Mouse (Mus musculus) brown adipose tissue, adult 24 weeks (tissue): Measurements from ENCODE around the gene Snrpd2. TPM values are rescaled to one million over a fixed set of nuclear protein-coding genes. Genes with fewer than 3 reads are reported as not detected.
A peak's percentile ranks its signal among the peaks of the same experiment; 100 is the strongest.

Experiments used
- H3K27ac ChIP-seq: fragments of 200-500 bp; replicated peaks from 2 replicates; pipeline ENCODE4 v1.5.1; 2012; ENCODE audit warnings: low read depth, mild to moderate bottlenecking, low read length
- H3K4me1 ChIP-seq: fragments of 200-500 bp; 2 replicates; pipeline ENCODE4 v1.6.1; 2012; ENCODE audit warnings: low read length, mixed read lengths; ENCODE audit not compliant: control insufficient read depth, insufficient read depth, insufficient read length
- H3K4me3 ChIP-seq: fragments of 200-500 bp; 2 replicates; pipeline ENCODE4 v1.5.1; 2012; ENCODE audit warnings: low read depth, mild to moderate bottlenecking, low read length, moderate library complexity; ENCODE audit not compliant: insufficient read depth
- polyA plus RNA-seq: library from polyadenylated mRNA; stranded (reverse); fragments of >200 nt; gene quantifications from 2 replicates; pipeline ENCODE4 v1.2.4, GENCODE M21; 2012; ENCODE audit not compliant: missing spikeins, insufficient read depth, insufficient read length

The Snrpd2 gene
- polyA plus RNA-seq, 1 experiment, result 30.3 TPM

DNA sequence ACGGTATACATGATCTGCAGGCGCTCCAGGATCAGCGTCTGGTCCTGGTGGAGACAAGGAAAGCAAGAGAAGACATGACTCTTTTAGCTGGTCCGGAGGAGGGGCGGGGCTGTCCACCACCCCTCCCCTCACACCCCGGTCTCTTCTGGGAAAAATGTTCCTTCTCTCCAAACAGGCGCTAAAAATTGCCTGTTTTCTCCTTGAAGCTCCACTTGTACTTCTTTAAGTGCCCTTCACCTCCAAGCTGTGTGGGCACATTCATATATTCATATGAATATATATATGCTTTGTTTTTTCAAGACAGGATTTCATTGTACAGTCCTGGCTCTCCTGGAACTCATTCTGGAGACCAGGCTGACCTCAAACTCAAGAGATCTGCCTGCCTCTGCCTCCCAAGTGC is 13.4 kb downstream of the Snrpd2 start:
- H3K4me3 ChIP-seq, result no peak overlapping the region
- no peaks in the 10 kb centered on the region for H3K4me1 ChIP-seq
- H3K27ac ChIP-seq, result no peak overlapping the region

DNA sequence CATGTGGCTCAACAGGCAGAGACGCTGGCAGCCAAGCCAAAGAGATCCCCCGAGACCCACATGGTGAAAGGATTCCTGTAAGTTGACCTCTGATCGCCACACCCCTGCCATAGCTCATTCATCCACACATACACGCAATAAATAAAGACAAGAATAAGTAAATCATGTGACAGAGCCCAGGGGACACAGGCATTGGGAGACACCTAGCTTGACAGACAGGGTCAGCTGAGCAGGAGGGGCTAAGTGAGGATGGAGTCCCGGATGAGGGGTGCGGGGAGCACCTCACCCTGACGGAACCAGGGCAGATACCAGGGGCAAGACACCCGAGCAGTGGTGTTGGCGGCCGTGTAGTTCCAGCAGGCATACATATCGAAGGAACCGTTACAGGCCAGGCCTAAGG is 14.2 kb downstream of the Snrpd2 start:
- Histone ChIP-seq H3K4me1 (no peaks in the 10 kb centered on the region), H3K4me3 (no peak overlapping the region), H3K27ac (no peak overlapping the region)

DNA sequence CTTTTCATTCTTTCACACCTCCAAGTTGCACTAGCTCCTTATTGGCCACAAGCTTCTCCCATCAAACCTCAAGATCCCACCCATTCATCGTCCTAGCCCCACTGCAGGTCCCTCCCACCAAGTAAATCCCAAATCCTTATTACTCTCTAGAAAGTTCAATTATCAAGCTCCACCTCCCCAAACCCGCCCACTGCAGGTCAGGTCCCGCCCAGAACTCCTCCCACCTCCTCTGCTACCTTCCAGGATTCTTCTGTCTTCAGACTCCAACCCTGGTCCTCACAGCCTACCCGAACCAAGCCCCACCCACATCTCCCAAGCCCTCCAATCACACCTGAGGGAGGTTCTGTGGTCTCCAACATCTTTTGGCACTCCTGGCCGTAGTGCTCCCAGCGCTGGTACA is 14.7 kb downstream of the Snrpd2 start:
- Histone ChIP-seq H3K4me3 (no peak overlapping the region), H3K27ac (no peak overlapping the region), H3K4me1 (no peaks in the 10 kb centered on the region)

DNA sequence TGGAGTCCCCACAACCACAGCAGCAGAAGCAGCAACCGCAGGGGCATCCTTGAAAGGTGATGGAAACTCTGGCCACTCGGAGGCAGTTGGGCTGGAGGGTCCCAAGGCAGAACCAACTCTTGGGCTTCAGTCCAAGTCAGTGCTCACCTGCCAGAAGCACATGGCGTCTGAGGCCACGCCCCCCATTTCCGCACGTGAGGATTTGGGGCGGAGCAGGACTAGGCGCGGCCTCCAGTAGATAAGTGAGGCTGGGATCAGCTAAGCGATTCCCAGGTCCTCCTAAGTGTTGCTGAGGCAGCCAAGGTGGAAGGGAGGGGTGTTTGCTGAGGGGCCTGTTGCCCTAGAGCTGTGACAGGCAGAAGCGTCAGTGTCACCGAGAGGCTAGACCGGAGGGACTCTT is 15.5 kb downstream of the Snrpd2 start:
- Histone ChIP-seq H3K27ac (no peak overlapping the region), H3K4me3 (no peak overlapping the region), H3K4me1 (no peaks in the 10 kb centered on the region)

DNA sequence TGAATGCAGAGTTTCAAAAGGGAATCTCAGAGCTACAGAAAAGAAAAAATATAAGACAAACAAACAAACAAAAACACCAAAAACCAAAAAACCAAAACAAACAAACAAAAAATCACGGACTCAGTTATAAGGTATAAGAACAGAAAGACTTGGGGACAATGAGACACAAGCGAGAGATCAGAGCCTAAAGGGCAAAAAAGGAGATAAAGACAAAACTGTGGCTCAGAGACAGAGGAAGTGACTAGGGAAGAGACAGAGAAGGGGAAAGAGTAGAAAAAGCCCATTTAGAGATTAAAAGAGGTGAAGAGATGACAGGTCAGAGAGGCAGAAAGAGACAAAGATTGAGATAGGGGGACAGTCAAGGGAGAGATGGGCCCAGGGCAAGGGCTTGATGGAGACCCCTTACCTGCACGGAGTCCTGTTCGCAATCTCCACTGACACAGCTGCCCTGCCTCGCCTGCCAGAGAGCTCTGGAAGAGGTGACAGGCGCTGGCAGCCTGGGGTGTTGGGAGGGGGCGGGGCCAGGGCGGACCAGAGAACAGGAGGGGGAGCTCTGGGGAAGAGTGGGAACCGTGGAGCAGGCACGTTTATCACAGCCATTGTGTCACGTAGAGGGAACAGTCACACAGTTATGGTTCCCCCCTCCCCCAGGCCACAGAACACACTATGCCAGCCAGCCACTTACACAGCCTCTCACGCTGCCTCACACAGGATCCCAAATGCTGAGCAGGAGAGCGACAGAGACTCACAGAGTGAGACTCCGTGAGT is 16.3 kb downstream of the Snrpd2 start, which contains the start of gene Gipr:
Gene Gipr, minus strand, starts transcription at position 472 of the 768 bp plus-strand sequence.
- Histone ChIP-seq H3K27ac (no peak within 1 kb of the TSS), H3K4me1 (no peaks in the 10 kb centered on the region), H3K4me3 (no peak within 1 kb of the TSS)

DNA sequence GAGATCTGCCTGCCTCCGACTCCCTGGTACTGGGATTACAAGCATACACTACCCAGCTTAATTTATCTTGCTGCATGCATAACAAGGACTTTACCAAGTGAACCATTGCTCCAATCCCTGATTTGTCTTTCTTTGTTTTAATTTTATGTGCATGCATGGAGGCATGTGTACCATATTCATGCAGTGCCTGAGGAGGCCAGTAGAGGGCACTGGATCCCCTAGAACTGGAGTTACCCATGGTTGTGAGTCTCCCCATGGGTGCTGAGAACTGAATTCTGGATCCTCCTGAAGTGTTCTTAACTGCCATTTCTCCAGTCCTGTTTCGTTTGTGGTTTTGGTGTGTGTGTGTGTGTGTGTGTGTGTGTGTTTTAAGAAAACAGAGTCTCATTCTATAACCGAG is 17.5 kb downstream of the Snrpd2 start:
- Histone ChIP-seq H3K4me1 (no peaks in the 10 kb centered on the region), H3K27ac (no peak overlapping the region), H3K4me3 (no peak overlapping the region)

DNA sequence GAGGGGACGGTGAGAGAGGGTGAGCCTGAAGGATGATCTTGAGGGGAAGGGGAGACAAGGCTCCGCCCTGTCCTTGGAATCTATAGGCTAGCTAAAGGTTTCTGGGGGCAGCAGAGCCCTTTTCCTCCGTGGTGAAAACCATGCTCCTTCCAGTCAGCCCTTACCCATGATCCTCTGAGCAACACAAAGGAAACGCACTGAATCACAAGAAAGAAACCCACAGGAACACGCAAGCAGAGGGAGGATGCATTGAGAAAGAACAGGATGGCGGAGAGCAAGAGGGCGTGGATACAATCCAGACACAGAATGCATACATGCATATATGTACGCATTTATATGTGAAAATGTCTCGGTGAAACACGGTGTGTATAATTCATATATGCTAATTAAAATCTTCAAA is 20.0 kb downstream of the Snrpd2 start:
- H3K4me1 ChIP-seq, result no peaks in the 10 kb centered on the region

DNA sequence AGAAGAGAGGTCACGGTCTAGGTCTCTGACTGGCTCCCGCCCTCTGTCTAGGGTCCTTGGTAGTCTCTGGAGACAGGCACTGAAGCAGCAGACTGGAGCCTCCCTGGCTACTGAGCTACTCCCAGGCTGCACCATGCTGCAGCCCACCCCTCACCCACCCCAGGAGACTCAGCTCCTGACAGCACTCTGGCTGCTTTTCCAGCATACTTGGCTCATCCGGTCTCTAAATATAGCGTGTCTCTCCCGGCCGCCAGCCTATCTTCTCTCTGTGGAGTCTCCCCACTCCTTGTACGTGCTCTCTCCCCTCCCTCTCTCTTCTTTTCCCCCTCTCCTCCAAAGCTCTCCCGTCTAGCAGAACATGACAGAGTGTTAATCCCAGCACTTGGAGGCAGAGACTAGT is 20.6 kb downstream of the Snrpd2 start:
- Histone ChIP-seq H3K4me3 (no peak overlapping the region), H3K4me1 (no peaks in the 10 kb centered on the region), H3K27ac (peak overlapping the region; percentile 14; the same call in 1 of the 2 replicates)

More for the DNA sequence above, 20.0 kb downstream of the Snrpd2 start:
- Histone ChIP-seq H3K27ac (no peak overlapping the region), H3K4me3 (no peak overlapping the region)

DNA sequence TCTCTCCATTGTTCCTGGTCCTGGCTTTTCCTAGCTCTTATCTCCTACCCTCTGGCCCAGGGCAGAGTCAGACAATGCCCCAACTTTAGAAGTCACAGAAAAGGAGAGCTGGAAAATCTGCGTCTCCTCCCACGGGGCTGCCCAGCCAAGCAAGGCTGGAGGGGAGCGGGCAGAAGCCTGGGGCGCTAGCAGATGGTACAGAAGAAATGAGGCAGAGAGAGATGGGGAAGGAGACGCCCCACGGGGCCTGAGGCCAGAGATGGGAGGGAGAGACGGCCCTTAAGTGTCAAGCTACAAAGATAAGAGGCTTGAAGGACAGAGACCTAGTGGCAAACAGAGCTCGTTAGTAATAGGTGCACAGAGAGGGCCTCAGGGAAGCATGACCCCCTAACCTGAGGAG is 22.3 kb downstream of the Snrpd2 start:
- Histone ChIP-seq H3K4me3 (no peak overlapping the region), H3K27ac (no peak overlapping the region), H3K4me1 (no peaks in the 10 kb centered on the region)

DNA sequence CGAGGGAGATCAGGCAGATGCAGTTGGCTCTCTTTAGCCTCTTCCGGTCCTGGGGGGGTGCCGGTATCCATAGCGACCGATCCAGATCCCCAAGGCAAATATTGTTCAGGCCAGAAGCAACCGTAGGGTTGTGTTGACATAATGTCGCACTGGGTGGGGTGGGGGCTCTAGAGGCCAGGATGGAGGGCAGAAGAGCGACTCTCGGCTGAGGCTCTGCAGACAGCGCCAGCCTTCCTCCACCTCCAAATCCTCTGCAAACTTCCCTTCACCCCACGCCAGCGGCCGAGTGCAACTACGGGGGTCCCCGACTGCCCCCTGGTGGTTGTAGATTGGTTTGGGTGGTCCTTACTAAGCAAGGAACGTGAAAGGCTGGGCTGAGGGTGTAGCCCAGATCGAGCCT is 23.4 kb downstream of the Snrpd2 start:
- Histone ChIP-seq H3K4me1 (no peaks in the 10 kb centered on the region), H3K27ac (no peak overlapping the region), H3K4me3 (0 out of 2 replicates have a peak overlapping the region, but pooled peaks have one; percentile 34)

DNA sequence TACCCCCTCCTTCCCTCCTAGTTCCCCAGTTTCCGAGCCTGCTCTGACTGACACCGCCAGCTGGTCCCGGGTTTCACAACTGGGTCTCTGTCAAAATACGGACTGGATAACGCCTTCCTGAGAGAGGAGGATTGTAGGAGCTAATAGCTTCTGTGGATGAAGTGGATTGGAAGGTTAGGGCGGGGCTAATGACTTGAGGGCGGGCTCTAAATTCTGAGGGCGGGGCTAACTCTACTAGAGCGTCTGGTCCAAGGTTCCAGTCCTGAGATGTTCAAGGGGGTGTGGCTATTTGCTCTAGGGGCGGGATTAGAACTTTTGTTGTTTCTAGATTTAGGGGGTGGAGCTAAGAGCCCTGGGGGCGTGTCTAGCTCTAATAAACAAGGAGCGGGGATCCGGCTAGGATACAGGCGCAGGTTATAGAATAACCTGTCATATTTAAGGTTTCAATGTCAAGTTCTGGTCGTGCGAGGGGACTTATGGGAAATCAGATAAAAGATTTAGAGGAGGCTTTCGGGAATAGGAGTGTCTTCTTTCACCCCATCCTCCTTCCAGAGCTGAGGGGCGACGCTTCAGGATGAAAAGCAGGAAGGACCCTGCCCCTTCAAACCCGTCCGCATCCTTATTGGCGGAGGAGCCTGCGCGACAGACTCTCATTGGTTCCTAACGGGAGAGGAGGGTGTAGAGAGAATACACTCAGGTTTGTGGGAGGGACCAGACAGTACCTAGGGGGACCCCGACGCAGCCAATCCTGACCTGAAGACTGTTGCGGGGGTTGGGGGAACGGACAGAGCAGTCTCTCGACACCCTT is 26.4 kb downstream of the Snrpd2 start, which contains the start of gene Eml2:
Gene Eml2, plus strand, starts transcription at position 714 of the 808 bp plus-strand sequence.
- Histone ChIP-seq H3K27ac (no peak within 1 kb of the TSS), H3K4me1 (peaks cover 3% of the 10 kb centered on the region; the same call in 1 of the 2 replicates), H3K4me3 (no peak within 1 kb of the TSS)

DNA sequence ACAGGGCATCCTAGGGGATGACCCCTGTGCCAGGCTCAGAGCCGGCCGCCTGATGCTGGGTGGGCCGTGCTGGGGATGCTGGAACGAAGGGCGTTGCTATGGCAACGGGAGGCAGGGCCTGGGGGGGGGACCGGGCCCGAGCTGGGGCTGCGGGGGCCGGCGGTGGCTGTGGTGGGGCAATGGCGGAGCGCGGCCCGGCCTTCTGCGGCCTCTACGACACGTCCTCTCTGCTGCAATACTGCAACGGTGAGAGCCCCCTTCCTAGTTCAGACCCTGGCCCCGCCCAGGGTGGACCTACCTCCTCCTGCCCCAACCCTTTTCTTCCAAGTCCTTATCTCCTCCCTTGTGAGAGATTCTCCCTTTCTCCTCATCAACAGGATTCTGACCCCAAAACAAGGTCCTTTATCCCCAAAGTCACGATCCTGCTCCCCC is 27.0 kb downstream of the Snrpd2 start:
- H3K27ac ChIP-seq, result no peak overlapping the region
- no peak overlapping the region for H3K4me3 ChIP-seq
- H3K4me1 ChIP-seq, result peaks cover 3% of the 10 kb centered on the region; the same call in 1 of the 2 replicates

DNA sequence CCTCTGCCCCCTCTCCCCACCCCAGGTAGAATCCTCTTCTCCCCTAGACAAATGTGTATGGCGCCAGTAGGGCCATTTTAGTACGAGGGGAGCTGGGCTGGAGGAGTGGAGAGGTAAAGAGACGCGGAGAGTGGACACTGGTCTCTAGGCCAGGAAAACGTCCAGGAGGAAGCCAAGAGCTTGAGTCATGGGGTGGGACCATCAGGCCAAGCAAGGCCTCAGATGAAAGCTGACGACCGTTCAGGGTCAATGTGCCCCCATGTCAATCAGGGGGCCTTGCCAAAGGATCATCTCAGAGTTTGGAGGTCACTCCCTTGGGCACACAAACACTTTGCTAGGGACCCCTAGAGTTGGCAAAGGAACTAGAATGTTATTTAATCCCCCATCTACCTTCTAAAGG is 27.7 kb downstream of the Snrpd2 start:
- Histone ChIP-seq H3K4me3 (no peak overlapping the region), H3K4me1 (peaks cover 6% of the 10 kb centered on the region; the same call in 1 of the 2 replicates), H3K27ac (no peak overlapping the region)

DNA sequence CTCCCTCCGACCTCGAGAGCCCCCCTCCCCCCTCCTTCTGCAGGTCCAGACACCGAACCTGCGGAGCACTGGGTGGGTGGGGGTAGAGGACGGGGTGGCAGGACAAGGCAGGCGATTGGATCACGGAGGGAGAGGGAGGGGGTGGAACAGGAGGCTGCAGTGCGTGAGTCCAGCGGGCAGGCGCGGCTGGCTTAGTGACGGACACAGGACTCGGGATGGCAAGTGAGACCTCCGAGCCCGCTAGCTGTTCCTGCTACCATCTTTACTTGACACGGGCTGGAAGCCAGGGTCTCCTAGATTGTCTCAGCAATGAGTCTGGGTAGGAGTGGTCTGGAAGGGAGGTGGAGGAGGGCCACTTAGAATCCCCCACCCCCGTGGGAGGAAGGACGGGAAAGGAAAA is 28.5 kb downstream of the Snrpd2 start:
- Histone ChIP-seq H3K27ac (no peak overlapping the region), H3K4me3 (no peak overlapping the region), H3K4me1 (peaks cover 6% of the 10 kb centered on the region; the same call in 1 of the 2 replicates)

DNA sequence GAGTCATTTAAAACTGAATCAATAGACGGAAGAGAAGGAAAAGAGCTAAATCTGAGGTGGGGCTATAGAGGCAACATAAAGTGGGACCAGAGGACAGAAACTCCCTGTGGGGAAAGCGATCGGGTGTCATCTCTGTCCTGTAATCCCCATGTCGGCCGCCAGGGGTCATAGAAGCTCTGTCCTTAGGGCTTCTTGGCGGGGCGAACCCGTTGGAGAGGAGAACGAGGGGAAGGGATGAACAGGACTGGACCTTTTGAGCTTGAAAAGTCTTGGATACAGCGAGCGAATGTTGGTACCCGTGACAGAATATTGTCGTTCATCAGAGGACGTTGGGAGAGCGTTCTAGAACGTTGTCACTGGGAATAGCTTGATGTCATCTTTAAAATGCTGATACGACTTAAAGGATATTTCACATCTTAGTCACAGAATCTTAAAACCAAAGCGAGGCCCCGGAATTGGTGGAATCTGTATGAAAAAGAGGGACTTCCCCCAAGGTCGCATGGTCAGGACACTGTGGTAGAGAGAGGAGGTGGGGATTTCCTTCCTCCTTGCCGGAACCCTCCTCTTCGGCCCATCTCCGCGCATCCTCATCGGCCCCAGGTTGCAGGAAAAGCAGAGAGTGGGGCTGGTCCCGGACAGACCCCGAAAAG is 29.0 kb downstream of the Snrpd2 start:
- peaks cover 6% of the 10 kb centered on the region; the same call in 1 of the 2 replicates for H3K4me1 ChIP-seq
- H3K27ac ChIP-seq, result no peak overlapping the region
- H3K4me3 ChIP-seq, result peak overlapping the region; percentile 22; the same call in 1 of the 2 replicates
